Mouse (Mus musculus): Measurements from ENCODE around the gene Appl2. TPM values are rescaled to one million over a fixed set of nuclear protein-coding genes. Genes with fewer than 3 reads are reported as not detected.

Gene Appl2
- polyA plus RNA-seq (2012; ENCODE audit: low replicate concordance), result 9.2 and 17.6 TPM in 2 replicates

GRCm38 (mm10) chr10:83648131-83649020 is at the start of gene Appl2:
TSS of gene Appl2 (minus strand) at chr10:83648738.

Other genes with a start within 250 kb of the Appl2 start
- gene Aldh1l2, start 114.6 kb downstream of the Appl2 start, polyA plus RNA-seq (2012; ENCODE audit: low replicate concordance), result 0.02 TPM in 1 of 2 replicates, not detected in the other
- 0.36 and 0.73 TPM in 2 replicates for gene Washc4, start 105.0 kb downstream of the Appl2 start, polyA plus RNA-seq (2012; ENCODE audit: low replicate concordance)
- gene 1500009L16Rik, start 74.1 kb upstream of the Appl2 start, polyA plus RNA-seq (2012; ENCODE audit: low replicate concordance), result 0.07 and 0.19 TPM in 2 replicates